Mouse (Mus musculus): Measurements from ENCODE around the gene Zfp664.

Zfp664 gene

DNA sequence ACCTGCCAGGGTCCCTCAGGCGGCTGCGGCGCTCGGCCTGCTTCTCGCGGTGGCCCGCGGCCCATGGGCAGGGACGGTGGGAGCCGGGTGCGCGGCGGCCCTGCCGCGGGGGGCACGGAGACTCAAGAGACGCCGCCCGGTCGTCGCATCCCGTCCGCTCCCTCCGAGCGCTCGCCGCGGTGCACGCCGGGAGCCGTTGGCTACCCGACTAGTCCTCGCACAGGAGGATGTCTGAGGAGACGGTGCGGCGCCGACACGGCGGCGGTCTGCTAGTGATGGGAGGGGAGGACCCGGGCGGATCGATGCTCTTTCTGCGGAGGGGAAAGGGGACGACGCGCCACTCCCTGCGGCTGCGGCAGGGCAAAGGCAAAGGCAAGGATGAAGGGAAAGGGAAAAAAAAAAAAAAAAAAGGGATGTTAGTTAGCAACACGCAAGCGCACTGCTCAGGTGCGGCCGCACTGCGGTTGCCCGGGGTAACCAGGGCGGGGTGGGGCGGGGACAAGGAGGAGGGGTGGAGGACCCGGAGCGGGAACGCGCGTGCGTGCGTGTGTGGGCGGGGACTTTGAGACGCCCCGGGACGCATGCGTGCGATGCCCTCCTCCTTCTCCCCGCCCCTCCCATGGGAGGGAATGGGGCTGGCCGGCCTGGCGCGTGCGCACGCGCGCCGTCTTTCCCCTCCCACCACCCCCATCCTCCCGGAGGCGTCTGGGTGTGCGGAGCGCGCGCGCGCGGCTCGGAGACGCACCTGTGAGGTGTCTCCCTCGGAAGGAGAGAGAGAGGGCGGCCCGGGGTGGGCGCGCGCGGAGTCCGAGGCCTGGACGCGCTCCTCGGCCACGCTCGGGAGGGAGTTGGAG lies at the start of gene Zfp664, which contains the start of gene Ccdc92:
Gene Zfp664, plus strand, starts transcription at position 679 of the 854 bp plus-strand sequence.
Gene Ccdc92, minus strand, starts transcription at position 412 of the 854 bp plus-strand sequence.
- DNase-seq = peak; percentile 93

DNA sequence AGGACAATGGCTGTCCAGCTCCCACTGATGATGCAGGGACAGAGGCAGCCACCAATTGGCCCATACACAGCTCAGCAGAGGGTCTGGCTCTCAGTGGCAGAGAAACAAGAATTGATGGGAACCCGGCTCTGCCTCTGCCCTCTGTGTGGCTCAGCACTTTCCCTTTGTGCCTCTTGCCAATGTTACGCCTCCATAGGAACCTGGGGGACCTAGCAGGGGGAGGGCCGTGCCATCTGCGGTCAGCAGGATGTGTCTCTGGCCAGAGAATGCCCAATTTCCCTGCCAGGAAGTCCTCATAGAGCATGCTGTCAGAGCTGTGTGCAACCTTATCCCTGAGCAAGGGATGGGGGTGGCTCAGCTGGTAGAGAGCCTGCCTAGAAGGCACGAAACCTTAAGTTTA lies 47.7 kb upstream of the Zfp664 start:
- no peak for DNase-seq

DNA sequence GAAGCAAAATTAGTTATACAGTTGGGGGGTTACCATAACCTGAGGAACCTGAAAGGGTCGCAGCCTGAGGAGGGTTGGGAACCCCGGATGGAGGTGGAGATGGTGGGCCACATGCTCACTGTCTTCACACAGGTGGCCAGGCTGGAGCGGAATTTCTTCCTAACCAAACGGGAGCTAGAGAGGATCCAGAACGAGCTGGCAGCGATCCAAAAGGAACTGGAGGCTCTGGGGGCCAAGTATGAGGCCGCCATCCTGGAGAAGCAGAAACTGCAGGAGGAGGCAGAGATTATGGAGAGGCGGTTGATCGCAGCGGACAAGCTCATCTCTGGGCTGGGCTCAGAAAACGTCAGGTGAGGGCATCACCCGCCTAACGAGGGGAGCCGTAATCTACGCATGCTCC lies 45.4 kb upstream of the Zfp664 start:
- no peak for DNase-seq

DNA sequence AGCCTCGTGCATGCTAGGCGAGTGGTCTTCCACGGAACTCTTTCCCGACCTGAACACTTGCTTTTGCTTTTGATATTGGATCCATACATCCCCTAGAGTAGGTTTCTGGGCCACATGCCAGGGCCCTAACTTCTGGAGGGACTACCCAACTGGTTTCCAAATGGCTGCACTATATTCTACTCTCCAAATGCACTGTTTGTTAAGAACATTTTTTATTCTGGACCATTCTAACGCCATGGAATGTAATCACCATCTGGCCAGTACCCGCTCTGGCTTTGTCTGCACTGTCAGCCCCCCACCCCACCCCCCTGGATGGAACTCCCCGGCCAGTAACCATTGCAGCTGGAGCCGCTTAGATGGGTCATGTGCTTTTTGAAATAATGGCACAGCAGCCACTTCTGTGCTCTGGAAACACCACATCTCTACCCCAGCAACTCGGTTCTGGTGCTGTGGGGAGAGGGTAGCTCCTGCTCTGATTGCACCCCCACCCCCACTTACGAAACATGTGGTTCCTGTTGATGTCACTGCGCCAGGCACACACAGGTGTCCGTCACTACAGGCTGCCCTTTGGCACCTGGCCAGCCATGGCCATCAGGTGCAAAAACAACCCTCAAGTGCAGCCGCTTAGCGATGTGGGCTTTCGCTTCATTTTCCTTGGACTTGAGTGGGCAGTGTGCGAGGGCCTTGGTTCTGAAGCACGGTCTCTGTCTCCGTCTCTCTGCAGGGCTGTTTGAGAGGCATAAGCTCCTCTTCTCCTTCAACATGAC lies 40.2 kb upstream of the Zfp664 start:
- no peak for DNase-seq

DNA sequence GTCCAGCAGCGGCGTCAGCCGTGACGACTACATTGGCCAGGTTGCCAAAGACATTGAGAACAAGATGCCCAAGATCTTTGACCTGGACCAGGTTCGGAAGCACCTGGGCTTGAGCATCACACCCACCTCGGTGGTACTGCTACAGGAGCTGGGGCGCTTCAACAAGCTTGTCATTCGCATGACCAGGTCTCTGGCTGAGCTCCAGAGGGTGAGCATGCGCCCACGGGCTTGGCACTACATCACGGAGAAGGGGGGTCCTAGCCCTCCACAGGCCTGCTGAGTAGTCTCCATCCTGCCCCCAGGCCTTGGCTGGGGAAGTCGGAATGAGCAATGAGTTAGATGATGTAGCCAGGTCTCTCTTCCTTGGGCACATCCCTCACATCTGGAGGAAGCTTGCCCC lies 32.2 kb upstream of the Zfp664 start:
- no peak for DNase-seq

DNA sequence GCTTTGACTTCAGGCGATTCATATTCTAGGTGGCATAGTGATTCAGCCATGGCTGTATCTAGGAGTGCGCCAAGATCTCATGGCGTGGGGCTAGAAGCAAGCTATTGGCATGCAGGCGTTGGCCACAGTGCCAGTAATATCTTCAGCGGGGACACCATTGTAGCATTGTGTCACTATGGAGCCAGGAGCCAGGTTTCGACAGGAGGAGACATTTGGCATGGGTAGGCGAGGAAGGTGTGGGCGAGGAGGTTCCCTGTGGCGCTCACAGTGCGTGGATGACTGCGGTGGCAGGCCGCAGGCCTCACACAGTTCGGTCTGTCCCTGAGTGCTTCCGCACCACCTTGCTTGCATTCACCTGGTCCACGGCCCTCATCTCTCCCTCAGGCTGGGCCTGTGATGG lies 27.3 kb upstream of the Zfp664 start:
- no peak for DNase-seq

DNA sequence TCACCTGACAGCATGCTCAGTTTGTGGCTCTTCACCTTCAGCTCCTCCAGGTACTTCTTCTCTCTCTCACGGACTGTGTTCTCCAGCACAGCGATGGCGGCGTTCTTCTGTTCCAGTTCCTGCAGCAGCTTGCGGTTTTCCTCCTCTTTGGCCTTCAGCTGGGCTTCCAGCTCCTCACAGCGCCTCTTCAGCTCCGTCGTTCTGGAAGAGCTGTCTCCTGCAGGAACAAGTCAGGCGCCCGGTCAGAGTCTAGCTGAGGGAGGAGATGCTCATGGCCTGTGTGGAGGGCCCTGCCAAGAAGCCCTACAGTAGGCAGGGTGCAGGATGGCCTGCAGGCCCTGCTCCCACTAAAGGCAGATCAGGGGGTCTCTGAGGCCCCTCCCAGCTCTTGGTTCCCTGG lies 26.4 kb upstream of the Zfp664 start:
- DNase-seq = no peak

DNA sequence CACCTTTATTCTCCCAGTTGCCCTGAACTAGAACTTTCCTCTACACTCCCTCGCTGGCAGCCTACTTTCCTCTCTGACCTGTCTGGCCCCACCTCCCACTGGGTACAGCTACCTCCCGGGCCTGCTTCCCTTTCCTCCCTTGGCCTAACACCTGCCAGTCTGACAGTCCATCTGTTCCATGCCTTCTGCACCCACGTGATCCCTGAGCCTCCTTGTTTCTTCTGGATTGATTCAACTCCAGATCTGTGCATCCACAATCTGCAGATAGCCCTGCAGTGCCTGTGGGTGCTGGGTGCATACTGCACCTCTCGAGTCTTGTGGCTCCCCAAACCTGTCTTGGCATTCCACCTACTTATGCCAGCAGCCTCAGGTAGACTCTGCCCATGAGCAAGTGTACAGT lies 25.9 kb upstream of the Zfp664 start:
- no peak for DNase-seq

DNA sequence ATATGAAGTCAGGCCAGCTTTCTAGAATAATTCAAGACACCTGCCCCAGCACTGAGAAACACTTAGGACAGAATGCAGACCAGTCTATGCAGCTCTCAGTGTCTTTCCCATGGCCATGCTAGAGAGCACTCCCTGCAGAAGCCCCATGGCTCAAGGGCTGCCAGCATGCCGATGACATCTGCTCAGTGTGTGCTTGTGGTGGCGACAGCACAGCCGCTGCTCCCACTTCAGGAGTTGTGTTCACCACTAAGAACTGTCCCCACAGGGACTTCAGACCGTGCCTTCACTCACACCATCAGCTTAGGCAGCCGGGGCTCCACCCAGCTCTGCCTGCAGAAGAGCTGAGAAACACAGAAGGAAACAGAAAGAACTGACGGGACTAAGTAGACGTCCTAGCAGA lies 22.3 kb upstream of the Zfp664 start:
- no peak for DNase-seq

DNA sequence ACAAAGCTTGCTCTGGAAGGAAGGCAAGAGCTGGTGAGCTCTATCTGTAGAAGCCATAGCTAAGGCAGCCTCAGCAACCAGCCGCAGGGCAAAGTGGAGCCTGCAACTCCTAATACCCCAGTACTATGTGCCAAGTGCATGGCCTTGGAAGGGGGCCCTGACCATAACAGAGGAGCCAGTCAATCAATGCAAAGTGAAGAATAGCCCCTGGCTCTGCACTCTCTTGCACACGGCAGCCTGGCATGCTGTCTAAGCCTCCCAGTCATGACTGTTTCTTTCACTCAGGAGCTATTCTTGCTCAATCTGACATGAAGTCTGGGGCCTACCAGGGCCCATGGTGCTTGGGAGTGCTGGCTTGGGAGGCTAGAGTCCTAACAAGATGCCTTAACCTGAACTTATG lies 21.8 kb upstream of the Zfp664 start:
- no peak for DNase-seq

DNA sequence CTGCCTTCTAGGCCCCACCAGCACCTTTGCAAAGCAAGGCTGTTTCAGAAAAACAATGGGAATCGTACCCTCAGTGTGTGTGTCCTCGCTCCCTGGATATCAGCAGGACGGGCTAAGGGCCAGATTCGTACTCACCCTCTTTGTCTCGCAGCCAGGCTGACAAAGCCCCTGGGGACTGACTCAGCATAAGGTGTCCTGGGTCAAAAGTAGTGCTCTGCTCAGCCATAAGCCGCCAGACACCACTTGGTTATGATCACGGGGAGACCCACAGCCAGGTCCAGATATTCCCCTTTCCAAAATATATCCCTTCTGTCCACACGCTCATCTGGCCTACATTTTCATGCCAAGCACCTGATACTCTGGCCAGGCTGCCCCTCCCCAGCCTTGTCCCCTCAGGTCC lies 19.1 kb upstream of the Zfp664 start:
- no peak for DNase-seq

DNA sequence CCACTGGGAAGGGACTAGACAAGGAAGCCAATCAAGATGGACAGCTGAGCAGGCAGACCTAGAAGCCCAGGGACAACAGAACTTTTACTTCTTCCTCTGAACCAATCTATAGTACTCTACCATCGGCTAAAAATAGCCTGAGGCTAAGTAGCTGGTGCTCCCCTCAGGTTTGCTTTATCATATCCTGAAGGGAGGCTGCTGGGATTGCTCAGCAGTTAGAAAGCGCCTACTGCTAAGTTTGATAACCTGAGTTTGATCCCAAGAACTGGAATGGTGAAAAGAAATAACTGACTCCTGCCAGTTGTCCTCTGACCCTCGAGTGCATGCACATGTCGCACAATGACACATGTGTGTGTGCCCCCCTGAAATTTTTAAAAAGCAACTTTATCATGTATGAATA lies 17.6 kb upstream of the Zfp664 start:
- no peak for DNase-seq

DNA sequence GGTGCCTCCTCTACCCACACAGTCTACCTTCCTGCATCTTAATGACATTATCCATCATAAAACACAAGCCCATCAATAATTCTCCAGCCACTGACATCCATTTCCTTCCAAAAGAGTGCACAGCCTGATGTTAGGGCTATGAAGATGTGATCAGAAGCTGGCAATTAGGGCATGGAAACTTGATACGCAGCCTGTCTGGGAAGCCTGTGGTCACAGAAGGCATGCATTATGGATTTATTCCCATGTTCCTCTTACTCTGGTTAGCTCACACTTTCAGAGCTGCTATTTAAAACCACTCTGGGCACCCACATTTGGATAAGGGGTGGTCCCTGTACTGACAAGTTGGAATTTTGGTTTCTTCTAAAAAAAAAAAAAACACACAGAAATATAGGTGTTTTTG lies 15.5 kb upstream of the Zfp664 start:
- no peak for DNase-seq

DNA sequence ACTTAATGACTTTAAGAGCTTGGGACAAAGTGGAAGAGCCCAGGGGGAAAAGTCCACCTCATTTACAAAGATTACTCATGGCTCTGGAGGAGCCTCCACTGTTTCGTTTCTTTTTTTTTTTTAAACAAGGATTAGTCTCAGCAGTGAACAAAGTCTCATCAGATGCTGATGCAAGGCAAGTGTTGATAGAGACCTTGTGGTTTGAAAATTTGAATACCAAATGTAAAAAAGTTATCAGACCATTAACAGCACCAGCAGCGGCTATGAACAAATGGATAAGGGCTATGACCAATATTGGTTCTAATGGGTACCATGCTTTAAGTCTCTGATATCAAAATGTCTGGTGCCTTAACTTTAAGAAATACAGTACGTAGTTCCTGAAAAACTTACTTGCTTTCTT lies 13.5 kb upstream of the Zfp664 start:
- no peak for DNase-seq

DNA sequence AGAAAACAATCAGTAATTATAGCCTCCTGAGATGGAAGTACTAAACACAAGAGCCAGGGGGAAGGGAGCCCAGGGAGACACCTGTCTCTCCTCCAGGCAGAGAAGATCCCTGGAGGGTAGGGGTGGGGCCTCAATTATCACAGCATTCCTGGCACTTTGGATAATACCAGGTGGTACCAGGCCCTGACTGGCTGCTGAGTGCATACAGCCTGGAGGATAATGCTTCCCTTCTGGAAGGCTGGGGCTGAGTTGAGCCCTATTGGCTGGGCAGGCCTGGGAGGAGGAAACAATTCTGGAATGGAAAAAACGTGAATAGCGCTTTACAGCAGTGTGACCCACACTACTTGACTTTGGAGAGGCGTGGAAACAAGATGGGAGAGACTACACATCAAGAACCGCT lies 10.9 kb upstream of the Zfp664 start:
- no peak for DNase-seq

DNA sequence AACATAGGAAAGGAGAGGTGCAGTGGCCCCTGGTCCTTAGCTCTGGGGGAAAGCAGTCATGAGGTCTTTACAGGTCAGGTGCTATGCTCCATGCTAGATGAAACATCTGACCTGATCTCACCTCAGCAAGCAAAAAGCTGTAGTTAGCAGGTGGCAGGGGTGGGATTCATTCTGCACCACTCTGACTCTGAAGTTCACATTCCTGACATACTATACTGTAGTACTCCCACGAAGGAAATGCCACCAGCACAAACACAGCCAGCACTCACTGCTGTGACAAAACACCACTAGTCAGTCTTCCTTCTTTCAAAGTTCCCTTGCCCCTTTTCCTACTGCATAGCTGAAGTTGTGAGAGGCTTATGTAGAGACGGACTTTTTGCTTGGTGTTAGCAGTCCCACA lies 10.2 kb upstream of the Zfp664 start:
- no peak for DNase-seq

DNA sequence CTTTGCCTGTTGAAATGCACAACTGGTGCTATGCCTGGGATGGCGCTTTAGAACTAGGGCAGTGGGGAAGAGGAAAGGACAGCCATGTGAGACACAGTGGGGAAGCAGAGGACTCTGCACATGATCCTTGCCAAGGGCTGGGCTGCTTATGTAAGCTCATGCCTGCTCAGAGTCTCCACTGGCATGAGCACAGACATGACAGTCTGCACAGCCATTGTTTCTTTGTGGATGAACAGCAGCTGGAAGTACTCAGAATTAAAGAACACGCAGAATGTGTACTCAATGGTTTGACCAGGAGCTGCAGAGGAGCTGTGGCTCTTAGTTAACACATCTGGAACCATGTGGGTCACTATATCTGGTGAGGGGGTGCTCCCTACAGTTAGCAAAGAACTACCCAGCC lies 9.4 kb upstream of the Zfp664 start:
- peak; percentile 18 for DNase-seq

DNA sequence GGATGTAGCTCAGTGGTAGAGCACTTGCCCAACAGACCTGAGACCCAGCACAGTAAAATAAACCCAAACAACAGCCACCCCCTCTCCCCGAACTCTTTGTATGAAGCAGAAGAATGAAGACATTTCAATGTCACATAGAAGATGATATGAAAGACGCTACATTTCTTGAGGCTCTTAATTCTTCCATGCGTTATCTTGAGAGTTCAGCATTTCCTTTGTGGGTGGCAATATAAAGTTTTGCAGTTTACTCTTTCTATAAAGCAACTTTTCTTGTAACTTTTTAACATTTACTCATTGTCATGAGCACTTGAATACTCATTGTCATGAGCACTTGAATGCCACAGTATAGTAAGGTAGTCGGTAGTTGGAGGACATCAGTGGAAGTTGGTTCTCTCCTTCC lies 8.3 kb upstream of the Zfp664 start:
- DNase-seq = no peak

DNA sequence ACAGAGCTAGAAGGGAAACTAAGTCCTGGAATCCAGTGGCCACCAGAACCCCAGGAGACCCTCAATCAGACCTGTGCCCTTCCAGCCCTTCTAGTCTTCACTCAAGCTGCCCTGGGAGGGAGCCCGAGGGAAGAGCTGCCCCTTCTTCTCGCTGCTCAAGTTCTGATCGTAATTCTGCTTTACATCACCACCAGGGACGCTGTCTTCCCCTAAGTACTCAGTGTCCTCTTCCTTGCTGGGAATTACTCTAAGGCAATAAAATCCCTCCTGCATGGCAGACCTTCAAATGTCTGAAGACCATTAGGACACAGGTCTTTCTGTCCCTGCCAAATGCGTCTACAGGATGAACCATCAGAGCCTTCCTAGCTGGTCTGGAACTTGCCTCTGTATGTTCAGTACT lies 2.5 kb upstream of the Zfp664 start:
- DNase-seq = no peak

DNA sequence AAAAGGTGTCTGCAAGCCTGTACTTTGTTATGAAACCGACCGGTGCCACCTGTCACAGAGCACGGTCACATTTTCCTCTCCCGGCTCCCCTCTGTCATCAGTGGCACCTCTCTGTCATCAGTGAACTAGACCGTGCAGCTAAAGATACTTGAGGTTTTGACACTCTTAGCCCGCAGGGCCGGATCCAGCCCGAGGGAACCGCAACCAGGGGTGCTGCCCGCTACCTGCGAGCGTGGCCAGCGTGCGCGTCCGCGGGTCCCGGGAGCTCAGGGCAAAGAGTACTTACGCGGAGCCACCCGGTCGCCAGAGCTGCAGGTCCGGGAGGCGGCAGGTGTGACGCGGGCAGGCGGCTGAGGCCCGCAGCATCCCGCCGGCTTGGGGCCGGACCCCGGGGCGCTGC lies 1.0 kb upstream of the Zfp664 start:
- DNase-seq = peak; percentile 30

DNA sequence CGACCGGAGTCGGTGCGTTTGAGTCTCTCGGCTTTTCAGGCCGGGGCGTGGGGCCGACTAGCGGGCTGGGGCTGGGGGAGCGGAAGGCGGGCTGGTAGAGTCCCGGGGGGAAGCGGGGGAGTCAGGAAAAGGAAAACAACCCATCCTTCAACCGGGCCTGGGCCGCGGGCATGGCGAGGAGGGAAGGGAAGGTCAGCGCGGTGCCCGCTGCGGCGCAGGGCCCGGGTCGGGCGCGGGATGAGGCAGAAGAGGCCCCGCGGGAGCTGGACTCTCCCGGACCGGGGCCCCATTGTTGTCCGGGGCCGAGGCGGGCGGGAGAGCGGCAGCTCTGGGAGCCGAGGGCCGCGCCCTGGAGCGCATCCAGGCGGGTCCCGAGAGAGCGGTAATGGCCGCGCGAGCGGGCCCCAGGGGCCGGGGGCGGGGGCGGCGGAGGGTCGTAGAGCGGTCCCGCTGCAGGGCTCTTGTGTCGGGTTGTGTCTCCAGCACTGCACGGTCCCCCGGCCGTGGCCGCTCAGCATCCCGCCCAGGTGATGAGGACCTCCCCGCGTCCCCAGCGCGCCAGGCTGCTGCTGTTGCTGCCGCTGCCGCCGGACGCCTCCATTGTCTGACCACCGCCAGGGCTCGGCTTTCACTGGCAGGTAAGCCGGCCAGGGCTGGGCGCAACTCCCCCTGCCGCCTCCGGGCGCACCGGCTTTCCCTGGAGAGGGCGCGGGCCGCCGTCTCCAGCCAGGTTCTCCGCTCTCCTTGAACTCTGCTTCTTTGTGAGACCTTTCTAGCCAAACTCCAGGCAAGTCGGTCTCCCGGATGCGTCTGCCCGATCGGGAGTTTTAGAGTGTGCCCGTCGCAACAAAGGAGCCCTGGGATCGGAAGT lies 615 bp downstream of the Zfp664 start:
- peak; percentile 34 for DNase-seq

DNA sequence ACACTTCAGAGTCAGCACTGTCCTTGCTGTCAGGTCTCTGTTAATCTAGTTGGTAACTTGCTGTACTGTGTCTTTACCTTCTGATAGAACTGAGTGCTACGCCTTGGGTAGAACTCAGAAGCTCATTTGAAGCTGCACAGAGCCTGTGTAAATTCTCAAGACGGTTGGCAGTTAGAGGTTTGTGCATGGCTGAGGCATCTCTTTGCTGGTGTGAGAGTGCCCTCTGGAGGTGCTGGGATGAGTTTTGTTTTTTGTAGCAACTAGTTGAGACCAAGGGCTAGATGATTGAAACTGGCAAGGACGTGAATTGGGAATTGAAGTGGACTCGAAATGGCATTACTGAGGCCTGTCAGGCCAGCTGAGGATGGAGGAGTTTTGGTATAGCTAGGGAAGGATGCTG lies 6.5 kb downstream of the Zfp664 start:
- DNase-seq = peak; percentile 43

DNA sequence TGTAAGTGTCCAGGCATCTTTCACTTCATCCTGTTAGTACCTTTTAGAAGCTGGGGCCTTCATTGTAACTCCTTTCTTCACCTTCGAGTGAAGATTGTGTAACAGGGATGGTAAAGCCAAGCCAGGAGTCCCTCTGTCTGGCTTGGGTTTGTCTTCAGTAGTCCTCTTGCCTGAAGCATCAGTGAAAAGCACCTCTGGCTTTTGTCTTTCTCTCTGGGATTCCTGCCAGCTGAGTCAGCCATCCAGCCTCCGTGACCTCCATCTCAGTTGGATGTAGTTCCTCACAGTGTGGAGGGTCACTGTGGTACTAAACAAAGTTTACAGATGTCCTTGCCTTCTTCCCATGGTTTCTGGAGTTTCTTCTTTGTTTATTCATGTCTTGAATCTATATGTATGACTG lies 9.5 kb downstream of the Zfp664 start:
- DNase-seq = no peak
